Mouse (Mus musculus) bone marrow, adult 2 months (tissue): Measurements from ENCODE around the gene Gm10128.
"Not testable (repeated sequence)": the region's sequence is repeated elsewhere in the genome, so short reads cannot be mapped to it uniquely, and the experiment has no call there.

Experiments
- CTCF ChIP-seq: fragments of 200-500 bp; IDR thresholded peaks from 2 replicates; pipeline ENCODE4 v1.5.1; 2011; ENCODE audit warnings: low read length, control low read depth; ENCODE audit not compliant: control insufficient read depth, insufficient read depth
- POLR2A ChIP-seq: fragments of 200-500 bp; IDR thresholded peaks from 2 replicates; pipeline ENCODE4 v1.6.1; 2011; ENCODE audit warnings: low read depth, mild to moderate bottlenecking, control low read depth, low read length, borderline replicate concordance; ENCODE audit not compliant: control insufficient read depth

DNA sequence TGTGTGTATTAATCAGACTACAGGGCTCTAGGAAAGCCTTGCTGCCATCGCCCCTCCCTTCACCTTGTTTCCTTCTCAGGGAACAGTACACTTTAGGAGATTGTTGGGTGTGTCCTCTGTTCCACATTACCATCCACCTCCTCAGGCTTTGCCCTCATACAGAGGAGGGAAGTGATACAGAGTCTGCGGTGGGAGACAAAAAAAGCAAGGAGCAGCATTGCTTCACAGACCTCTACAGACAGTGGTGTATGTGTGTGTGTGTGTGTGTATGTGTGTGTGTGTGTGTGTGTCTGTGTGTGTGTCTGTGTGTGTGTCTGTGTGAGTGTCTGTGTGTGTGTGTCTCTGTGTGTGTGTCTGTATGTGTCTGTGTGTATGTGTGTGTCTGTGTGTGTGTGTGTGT, 18.7 kb upstream of the Gm10128 start:
- TF ChIP-seq CTCF, POLR2A: not testable (repeated sequence)
